Mouse (Mus musculus) mouse embryonic stem cell (cell line): ENCODE results near the gene Gm3336.

ENCODE experiments used
- in situ Hi-C, 2 experiments: fragments of 300-500 bp; cut with MboI; formaldehyde crosslinking; loops; 1 replicate in 1 of 2; 3 replicates in 1 of 2; pipeline ENCODE4 v1.14.3; 2019 to 2020; ENCODE audit warnings: low sequenced_read_pairs in 2 of 2, low pct_unique_long_range_greater_than_20kb in 1 of 2, mixed read lengths in 1 of 2; ENCODE audit not compliant: unreplicated experiment in 1 of 2

Gene Gm3336

DNA sequence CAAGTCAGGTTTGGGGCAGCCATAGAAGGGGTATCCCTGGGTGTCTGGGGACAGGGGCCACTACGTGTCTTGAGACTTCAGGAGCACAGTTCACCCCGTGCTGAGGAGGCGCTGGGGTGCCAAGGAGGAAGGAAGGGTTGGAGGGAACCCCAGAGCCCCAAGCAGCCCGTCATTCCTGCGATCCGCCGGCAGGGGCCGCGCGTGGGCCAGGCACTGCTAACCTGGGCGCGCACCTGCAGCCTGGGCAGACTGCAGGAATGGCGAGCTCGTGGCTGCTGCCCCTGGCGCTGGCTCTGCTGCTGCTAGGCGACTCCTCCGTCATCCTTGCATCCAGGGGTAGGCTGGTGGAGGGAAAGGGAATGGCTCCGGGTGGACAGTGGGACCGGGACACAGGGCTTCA is at the start of gene Gm3336:
Gene Gm3336, plus strand, starts transcription at position 247 of the 400 bp plus-strand sequence.
- in situ Hi-C loops = loop anchor here in 1 of 2 experiments (5.0 kb wide), 1 partner anchor 44 kb away; the partner anchor contains the start of gene Mpv17l2

- in situ Hi-C loops = no loop called here
Observed at GRCm38 (mm10) chr8:70671615-70672324, 46.6 kb upstream of the Gm3336 start.

- in situ Hi-C loops = no loop called here
Observed at GRCm38 (mm10) chr8:70672325-70673078, 45.8 kb upstream of the Gm3336 start.

GRCm38 (mm10) chr8:70673079-70673856 is 45.1 kb upstream of the Gm3336 start, which contains the start of gene Lsm4:
Lsm4 (plus strand) TSS chr8:70673248.
- in situ Hi-C loops = no loop called here

- in situ Hi-C loops = no loop called here
Observed at GRCm38 (mm10) chr8:70674109-70674508, 44.2 kb upstream of the Gm3336 start.

DNA sequence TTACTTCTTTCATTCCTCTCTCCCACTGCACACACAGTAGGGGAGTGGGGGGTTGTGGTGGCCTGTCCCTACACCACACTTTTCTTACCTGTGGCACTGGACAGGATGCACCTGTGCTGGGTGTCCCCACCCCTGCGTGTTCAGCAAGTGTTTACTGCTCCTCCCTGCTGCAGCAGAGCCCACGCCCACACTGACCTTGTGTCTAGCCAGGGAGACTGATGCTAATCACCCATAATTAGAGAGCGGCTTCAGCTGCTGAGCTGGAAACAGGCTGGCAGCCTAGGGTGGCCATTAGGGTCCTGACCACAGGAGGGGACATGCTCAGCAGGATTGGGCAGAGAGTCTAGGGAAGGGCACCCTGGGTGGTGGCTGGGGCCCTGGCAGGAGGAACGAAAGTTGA is 43.6 kb upstream of the Gm3336 start:
- in situ Hi-C loops = no loop called here

DNA sequence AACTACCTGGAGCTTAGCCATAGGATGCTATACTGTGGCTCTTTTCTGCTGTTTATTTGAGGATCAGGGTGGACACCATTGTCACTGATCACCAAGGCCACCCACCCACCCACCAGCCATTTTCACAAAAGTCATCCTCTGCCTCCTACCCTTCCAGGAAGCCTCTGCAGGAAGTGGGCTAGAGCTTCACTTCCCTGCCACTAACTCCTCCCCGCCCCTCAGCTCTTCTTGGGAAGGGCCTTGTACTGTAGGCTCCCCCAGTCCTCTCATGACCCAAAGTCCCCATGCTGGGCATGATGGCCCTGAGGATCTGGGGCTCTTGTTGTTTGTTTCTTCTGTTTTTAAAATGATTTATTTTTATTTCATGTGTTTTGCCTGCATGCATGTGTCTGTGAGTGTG is 43.0 kb upstream of the Gm3336 start:
- in situ Hi-C loops = no loop called here

- in situ Hi-C loops = no loop called here
Observed at GRCm38 (mm10) chr8:70677451-70678080, 40.8 kb upstream of the Gm3336 start.

- in situ Hi-C loops = no loop called here
Observed at GRCm38 (mm10) chr8:70678679-70679078, 39.7 kb upstream of the Gm3336 start.

DNA sequence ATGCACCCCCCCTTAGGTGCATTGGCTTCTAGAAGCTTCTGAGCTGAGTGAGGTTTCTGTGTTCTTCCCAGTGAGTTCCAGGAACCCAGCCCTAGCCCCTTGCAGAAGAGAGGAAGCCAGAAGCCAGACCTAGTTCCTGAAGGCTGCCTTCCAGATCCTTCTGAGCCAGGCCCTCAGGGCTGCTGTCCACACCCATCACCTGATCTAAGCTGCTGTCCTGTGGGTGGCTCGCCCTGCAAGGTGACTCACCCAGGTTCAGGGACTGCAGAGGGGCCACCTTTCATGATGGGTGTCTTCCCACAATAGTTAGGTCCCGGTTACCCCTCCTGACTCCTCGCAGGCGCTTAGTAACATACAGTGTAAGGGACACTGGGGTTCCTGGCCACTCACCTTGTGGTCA is 38.9 kb upstream of the Gm3336 start:
- in situ Hi-C loops = no loop called here

DNA sequence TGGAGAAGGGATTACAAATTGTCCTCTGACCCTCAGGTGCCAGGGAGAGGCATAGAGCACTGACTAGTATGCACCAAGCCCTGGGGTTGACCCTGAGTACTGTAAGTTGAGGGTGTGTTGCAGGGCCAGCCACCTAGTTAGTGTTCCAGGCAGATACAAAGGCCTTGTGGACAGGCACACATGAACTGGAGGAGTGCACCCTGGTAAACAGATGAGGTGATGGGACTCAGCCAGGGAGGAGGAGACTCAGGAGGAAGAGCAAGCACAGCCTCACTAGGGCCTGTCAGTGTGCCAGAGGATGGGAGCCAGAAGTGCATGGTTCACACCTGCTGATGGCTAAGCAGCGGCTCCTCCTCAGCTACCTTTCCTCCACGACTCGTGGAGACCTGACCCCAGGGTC is 38.3 kb upstream of the Gm3336 start:
- in situ Hi-C loops = no loop called here

- in situ Hi-C loops = no loop called here
Observed at GRCm38 (mm10) chr8:70681410-70681809, 36.9 kb upstream of the Gm3336 start.

DNA sequence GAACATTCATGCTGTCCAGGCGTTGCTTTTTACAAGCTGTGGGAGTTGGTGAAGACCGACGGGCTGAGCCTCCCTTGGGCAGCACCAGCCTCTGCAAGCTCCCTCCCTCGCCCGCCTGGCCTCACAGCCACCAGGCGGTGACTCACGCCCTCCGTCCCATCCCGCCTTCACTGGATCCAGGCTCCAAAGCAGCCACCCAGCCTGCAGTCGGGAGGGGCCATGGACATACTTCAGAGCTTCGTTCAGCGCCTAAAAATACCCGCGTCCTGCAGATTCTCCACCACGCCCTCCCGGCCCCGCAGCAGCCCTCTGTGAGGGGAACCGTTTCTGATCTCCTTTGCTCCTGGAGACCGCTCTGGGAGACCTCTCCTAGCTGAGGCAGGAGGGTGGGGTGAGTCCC is 36.1 kb upstream of the Gm3336 start:
- in situ Hi-C loops = no loop called here

- in situ Hi-C loops = no loop called here
Observed at GRCm38 (mm10) chr8:70682692-70683091, 35.7 kb upstream of the Gm3336 start.

DNA sequence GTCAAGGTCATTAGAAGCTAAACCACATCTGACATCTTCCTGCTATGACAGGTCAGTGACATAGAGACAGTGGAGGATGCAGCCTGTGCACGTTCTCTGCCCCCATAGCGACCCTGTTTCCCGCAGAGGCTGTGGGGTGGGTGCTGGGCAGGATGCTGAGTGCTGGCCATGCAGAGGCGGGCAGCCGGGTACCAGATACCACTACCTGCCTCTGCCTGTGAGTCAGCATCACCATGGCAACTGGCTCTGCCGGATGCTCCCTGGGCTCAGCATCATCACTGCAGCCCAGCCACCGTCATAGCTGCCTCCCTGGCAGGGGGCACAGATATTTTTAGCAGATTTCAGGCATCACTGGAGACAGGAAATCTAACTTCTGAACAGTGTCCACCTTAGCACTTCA is 34.1 kb upstream of the Gm3336 start:
- in situ Hi-C loops = no loop called here

GRCm38 (mm10) chr8:70687576-70687975 is 30.8 kb upstream of the Gm3336 start:
- in situ Hi-C loops = no loop called here

DNA sequence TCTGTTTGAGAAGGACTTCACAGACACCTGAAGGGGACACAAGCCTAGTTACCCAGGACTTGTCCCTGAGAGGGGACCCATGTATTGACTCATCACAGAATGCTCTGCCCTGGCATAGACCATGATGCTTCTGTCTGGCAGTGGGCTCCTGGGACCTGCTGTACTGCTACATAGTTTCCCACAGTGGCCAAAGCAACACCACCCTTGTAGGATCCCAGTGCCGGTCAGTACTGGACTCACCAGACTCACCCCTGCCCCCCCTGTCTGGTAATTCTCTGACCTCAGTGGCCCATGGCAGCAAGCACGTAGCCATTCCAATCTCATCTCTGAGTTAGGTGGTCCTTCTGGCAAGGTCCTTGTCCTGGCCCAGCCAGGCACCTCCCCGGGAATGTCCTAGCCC is 30.2 kb upstream of the Gm3336 start:
- in situ Hi-C loops = no loop called here

- in situ Hi-C loops = no loop called here
Observed at GRCm38 (mm10) chr8:70689892-70690390, 28.4 kb upstream of the Gm3336 start.

- in situ Hi-C loops = no loop called here
Observed at GRCm38 (mm10) chr8:70691230-70691629, 27.1 kb upstream of the Gm3336 start.
